Mouse (Mus musculus) hindbrain, embryonic 15.5 days (tissue): ENCODE measurements around the gene Selenom. TPM values are rescaled to one million over a fixed set of nuclear protein-coding genes. Genes with fewer than 3 reads are reported as not detected.

Experiments
- ATAC-seq: fragments of 200-750 bp; cut with Nextera tagmentation; 2 replicates; pipeline ENCODE4 v1.8.0; 2017; ENCODE audit warnings: low read depth, moderate number of reproducible peaks, moderate TSS enrichment; ENCODE audit not compliant: low FRiP score
- H3K27ac ChIP-seq: fragments of 300-500 bp; sonication (generic); replicated peaks from 2 replicates; pipeline ENCODE4 v1.5.1; 2015; ENCODE audit warnings: mild to moderate bottlenecking, inconsistent platforms
- H3K27me3 ChIP-seq: fragments of 300-500 bp; sonication (generic); 2 replicates; pipeline ENCODE4 v1.6.1; 2015; ENCODE audit warnings: control low read depth, inconsistent platforms
- H3K36me3 ChIP-seq: fragments of 300-500 bp; sonication (generic); 2 replicates; pipeline ENCODE4 v1.6.1; 2015; ENCODE audit warnings: control low read depth, inconsistent platforms
- H3K4me1 ChIP-seq: fragments of 300-500 bp; sonication (generic); replicated peaks from 2 replicates; pipeline ENCODE4 v1.6.1; 2015; ENCODE audit warnings: control low read depth, inconsistent platforms
- H3K4me2 ChIP-seq: fragments of 300-500 bp; sonication (generic); 2 replicates; pipeline ENCODE4 v1.6.1; 2015; ENCODE audit warnings: moderate library complexity, mild to moderate bottlenecking, inconsistent platforms
- H3K4me3 ChIP-seq: fragments of 300-500 bp; sonication (generic); 2 replicates; pipeline ENCODE4 v1.5.1; 2015; ENCODE audit warnings: mild to moderate bottlenecking, inconsistent platforms
- H3K9ac ChIP-seq: fragments of 300-500 bp; sonication (generic); 2 replicates; pipeline ENCODE4 v1.6.1; 2015; ENCODE audit warnings: inconsistent platforms
- H3K9me3 ChIP-seq: fragments of 300-500 bp; sonication (generic); 2 replicates; pipeline ENCODE4 v1.6.1; 2016; ENCODE audit warnings: control low read depth, inconsistent platforms
- WGBS: fragments of 180-500 bp; shearing (Covaris S2); methylation state at CpG from one replicate; pipeline ENCODE4 v1.1.7; 2015; 5-methylcytosine and 5-hydroxymethylcytosine counted together
- polyA plus RNA-seq: library from polyadenylated mRNA; unstranded; fragments of >200 nt; fragmentation: Nextera tagmentation; extraction: Ambion mirVana; gene quantifications from 2 replicates; pipeline ENCODE4 v1.2.1, GENCODE M21; 2015

Gene Selenom
- polyA plus RNA-seq, 1 experiment from 2014 or later, result 139 TPM

DNA sequence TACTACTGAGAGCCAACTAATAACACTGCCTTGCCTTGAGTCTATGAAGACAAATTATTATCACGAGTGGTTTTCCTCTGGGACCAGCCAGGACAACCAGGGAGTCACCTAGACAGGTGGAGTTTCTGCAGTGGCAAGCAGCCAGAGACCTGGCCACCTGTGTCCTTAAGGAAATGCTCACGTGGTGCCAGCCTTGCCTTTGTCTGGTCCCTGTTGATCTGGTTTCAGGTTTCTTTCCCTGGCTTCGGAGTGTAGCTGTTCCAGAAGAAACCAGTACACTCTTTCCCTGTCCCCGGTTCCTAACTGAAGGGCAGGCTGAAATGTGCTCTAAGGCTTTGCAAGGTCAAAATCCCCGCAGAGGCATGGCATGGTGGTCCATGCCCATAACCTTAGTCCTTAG, 17.7 kb upstream of the Selenom start:
- Histone ChIP-seq H3K4me2 (no peak overlapping the region), H3K36me3 (no peaks in the 10 kb centered on the region), H3K27ac (no peak overlapping the region), H3K9ac (no peak overlapping the region), H3K4me1 (no peaks in the 10 kb centered on the region), H3K4me3 (no peak overlapping the region), H3K9me3 (no peaks in the 10 kb centered on the region), H3K27me3 (no peaks in the 10 kb centered on the region)
- WGBS, result 66% methylated on average over 5 of the region's 5 CpGs
- no peak for ATAC-seq

DNA sequence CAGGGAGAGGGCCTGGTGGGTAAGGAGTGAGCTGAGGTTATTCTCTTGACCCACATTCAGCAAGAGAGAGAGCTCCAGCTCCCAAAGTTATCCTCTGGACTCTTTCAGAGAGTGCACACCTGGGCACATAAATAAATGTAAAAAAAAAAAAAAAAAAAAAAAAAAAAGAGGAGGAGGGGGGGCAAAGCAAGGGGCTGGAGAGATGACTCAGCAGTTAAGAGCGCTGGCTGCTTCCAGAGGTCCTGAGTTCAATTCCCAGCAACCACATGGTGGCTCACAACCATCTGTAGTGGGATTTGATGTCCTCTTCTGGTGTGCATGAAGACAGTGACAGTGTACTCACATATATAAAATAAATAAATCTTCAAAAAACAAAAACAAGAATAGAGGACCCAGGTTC, 17.2 kb upstream of the Selenom start:
- WGBS, result 95% methylated on average over 1 of the region's 1 CpGs

DNA sequence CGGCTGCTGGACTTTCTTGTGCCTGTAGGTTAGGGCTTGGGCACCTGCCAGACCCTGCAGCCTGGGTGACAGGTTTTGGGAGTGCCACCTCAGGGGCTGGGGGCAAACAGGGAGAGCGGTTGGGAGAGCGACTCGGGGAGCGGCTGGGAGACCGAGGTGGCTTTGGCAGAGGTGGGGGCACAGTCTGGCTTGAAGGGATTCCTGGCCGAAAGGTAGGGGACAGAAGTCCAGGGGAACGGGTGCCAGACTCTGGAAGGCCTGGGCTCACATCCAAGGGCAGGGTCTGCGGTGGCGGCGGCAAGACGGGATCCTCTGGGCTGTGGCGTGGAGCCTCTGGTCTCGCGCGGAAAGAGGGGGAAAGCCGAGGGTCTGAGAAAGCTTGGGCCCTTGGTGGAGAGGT, 12.4 kb upstream of the Selenom start:
- Histone ChIP-seq H3K27me3 (no peaks in the 10 kb centered on the region), H3K4me2 (no peak overlapping the region), H3K36me3 (no peaks in the 10 kb centered on the region), H3K4me3 (no peak overlapping the region), H3K9ac (no peak overlapping the region), H3K4me1 (peaks cover 13% of the 10 kb centered on the region), H3K27ac (no peak overlapping the region), H3K9me3 (no peaks in the 10 kb centered on the region)
- 77% methylated on average over 17 of the region's 17 CpGs for WGBS
- ATAC-seq, result no peak

More for the DNA sequence above, 17.2 kb upstream of the Selenom start:
- no peaks in the 10 kb centered on the region for H3K9me3 ChIP-seq
- no peak overlapping the region for H3K4me3 ChIP-seq
- ATAC-seq, result no peak
- no peak overlapping the region for H3K9ac ChIP-seq
- no peaks in the 10 kb centered on the region for H3K4me1 ChIP-seq
- H3K27me3 ChIP-seq, result no peaks in the 10 kb centered on the region
- H3K27ac ChIP-seq, result no peak overlapping the region
- no peak overlapping the region for H3K4me2 ChIP-seq
- no peaks in the 10 kb centered on the region for H3K36me3 ChIP-seq

DNA sequence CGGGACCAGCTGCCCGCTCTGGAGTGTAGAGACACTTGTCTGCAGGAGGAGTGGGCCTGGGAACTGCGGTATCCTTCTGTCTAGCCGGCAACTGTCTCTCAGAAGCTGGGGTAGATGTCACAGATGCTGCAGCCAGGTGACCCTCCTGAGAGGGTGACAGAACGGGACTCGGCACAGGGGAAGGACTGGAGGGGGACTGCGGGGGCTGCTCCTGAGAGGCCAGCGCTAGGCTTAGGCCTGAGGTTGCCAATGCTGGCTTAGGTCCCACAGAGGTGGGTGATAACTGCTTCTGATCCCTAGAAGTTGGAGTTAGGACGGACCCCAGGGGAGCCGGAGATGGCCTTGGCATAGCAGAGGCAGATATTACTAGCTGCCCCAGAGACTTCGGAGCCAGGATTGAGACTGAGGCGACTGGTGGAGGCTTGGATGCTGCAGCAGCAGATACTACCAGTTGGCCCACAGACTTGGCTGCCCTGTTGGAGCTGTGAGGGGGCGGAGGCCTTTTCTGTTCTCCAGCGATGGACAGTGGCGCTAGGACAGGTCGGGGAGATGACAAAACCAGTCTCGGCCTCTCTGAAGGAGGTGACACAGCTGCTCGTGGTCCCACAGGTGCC, 11.9 kb upstream of the Selenom start:
- no peak overlapping the region for H3K4me3 ChIP-seq
- H3K27me3 ChIP-seq, result no peaks in the 10 kb centered on the region
- no peaks in the 10 kb centered on the region for H3K9me3 ChIP-seq
- no peak overlapping the region for H3K27ac ChIP-seq
- peaks cover 13% of the 10 kb centered on the region for H3K4me1 ChIP-seq
- no peaks in the 10 kb centered on the region for H3K36me3 ChIP-seq
- ATAC-seq, result no peak
- no peak overlapping the region for H3K4me2 ChIP-seq
- no peak overlapping the region for H3K9ac ChIP-seq
- 84% methylated on average over 18 of the region's 18 CpGs for WGBS

DNA sequence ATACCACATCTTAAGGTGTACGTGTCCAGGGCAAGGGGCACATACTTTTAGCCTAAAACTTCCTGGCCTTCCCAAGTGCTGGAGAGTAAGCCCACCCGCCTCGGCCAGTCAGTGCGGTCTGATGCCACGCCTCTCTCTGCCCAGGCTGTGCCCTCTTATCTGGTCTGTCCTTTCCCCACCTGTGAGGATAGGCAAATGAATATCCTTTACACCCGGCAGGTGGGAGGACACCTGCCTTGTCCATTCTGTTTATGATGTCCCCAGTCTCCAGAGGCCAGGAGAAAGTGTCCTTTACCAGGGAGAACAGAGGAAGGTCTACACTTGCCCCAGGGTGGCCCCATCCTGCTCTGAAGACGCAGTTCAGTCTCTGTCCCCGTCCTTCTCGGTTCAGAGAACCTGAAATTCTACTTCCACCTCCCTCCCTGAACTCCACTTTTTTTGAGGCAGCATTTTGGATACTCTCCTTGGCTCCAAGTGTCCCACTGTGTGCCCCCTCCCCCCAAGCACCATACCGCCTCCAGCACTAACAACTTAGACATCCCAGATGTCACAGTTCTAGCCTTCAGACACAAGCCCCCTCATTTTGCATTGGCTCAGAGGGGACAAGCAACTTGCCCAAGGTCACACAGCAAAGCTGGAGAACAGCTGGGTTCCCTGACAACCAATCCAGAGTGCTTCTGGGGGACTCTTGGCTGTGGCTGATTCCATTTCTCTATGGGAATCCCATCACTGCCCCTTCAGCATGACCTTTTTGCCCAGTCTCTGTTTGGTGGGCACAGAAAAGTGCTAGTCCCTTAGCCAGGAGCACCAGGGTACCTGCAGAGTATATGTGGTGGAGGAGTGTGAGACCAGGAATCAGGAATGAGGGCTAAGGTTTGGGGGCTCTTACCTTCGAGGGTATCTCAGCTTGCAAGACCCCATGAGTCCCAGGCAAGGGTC, 10.5 kb upstream of the Selenom start:
- Histone ChIP-seq H3K4me3 (peak overlapping the region; percentile 44), H3K4me2 (peak overlapping the region; percentile 54), H3K9ac (peak overlapping the region; percentile 60), H3K4me1 (peaks cover 13% of the 10 kb centered on the region), H3K9me3 (no peaks in the 10 kb centered on the region), H3K27ac (no peak overlapping the region), H3K36me3 (no peaks in the 10 kb centered on the region), H3K27me3 (no peaks in the 10 kb centered on the region)
- 67% methylated on average over 11 of the region's 11 CpGs for WGBS
- no peak for ATAC-seq

DNA sequence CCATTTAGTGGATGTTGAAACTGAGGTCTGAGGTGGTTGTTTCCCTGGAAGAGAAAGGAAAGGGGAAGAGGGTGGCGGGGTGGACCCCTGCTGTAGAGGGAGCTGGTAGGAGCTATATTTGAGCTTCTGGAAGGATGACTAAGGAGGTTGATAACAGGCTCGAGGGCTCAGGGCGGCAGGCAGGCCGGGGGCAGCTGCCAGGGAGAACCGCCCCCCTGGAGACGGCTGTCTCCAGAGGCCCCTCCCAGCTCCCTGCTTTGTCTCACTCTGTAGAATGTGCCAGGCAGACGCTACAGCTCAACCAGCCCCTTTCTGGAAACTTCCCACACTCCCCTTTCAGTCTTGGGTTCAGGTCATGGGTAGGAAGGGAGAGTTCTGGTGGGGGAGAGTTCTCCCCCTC, 6.3 kb upstream of the Selenom start:
- Histone ChIP-seq H3K27ac (no peak overlapping the region), H3K4me2 (no peak overlapping the region), H3K9me3 (no peaks in the 10 kb centered on the region), H3K36me3 (no peaks in the 10 kb centered on the region), H3K4me1 (peaks cover 13% of the 10 kb centered on the region), H3K4me3 (no peak overlapping the region), H3K27me3 (no peaks in the 10 kb centered on the region), H3K9ac (no peak overlapping the region)
- WGBS, result 54% methylated on average over 7 of the region's 7 CpGs
- ATAC-seq, result no peak

DNA sequence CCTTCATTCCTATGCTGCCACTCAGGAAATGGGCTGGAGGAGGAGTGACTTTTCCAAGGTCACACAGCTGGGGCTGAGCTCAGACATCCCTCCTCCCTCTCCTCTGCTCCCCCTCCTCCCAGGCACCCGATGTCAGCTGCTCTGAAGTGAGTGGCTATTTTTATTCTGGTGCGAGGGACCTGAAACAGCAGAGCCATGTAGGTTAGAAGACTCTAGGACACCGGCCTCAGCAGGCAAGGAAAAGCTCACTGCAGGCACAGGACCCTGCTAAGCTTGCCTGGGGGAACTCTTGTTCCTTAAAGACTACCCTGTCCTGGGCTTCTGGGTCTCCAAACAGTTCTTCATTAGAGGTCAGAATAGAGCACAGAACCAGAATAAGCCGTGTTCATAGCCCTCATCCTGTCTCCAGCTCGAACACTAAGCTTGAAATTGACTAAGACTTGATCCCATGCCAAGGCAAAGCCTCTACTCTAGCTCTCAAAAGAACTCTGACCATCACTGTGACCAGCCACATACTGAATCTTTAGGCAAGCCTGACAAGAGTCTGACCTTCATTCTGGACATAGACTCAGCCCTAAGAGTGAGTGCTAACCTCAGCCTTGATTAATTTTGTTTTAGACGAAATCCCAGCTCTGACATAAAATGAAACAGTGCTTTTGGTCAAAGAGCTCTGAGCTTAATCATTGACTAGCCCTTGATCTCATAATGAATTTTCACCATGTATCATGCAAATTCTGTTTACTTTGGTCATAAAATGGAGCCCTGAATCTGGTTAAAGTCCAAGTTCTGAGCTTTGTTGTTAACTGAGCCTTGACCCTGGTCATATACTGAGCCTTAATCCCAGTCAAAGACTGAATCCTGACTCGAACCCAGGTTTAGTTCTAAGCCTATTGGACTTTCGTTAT, 5.1 kb upstream of the Selenom start:
- peaks cover 11% of the 10 kb centered on the region for H3K4me1 ChIP-seq
- no peak for ATAC-seq
- H3K9ac ChIP-seq, result no peak overlapping the region
- no peak overlapping the region for H3K4me2 ChIP-seq
- no peak overlapping the region for H3K27ac ChIP-seq
- no peaks in the 10 kb centered on the region for H3K27me3 ChIP-seq
- 80% methylated on average over 8 of the region's 8 CpGs for WGBS
- H3K4me3 ChIP-seq, result no peak overlapping the region
- no peaks in the 10 kb centered on the region for H3K36me3 ChIP-seq
- H3K9me3 ChIP-seq, result no peaks in the 10 kb centered on the region

DNA sequence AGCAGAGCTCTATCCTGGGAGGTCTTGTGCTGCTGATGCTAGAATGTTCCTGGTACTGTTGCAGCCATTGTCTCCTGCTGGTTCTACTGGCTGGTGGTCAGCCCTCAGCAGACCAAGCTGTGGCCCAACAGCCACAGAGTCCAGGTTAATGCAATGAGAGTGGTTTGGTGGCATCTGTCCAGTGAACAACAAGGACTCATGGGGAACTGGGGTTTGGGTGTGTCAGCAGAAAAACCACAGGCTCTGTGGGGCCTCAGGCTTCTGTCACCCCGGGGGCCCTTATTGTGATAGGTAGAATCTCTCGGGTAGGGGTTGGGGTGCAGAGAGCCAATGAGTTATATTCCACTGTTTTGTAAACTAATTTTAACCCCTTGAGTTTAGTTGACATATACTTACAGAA, 4.2 kb upstream of the Selenom start:
- H3K4me1 ChIP-seq, result peaks cover 14% of the 10 kb centered on the region
- ATAC-seq, result no peak
- H3K4me3 ChIP-seq, result no peak overlapping the region
- no peak overlapping the region for H3K9ac ChIP-seq
- no peaks in the 10 kb centered on the region for H3K27me3 ChIP-seq
- H3K27ac ChIP-seq, result no peak overlapping the region
- H3K9me3 ChIP-seq, result no peaks in the 10 kb centered on the region
- no peak overlapping the region for H3K4me2 ChIP-seq
- no peaks in the 10 kb centered on the region for H3K36me3 ChIP-seq
- WGBS, result 93% methylated on average over 2 of the region's 2 CpGs

DNA sequence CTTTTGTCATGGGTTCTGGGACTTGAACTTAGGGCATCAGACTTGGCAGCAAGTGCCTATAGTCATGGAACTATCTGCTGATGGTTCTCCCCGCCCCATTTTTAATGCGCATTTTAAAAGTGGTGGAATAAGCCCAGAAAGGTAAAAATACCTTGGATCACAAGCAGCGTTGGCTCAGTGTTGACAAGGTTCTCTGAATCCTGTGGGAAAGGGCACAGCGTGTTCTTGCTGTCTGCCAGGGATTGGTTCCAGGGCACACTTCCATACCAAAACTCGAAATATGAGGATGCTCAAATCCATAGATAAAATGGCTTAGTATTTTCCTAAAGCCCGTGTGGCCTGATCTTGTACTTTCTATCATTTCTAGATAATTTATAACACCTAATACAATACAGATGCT, 1.2 kb upstream of the Selenom start:
- H3K27me3 ChIP-seq, result 0 out of 2 replicates have a peak, but pooled peaks cover 10% of the 10 kb centered on the region
- no peaks in the 10 kb centered on the region for H3K9me3 ChIP-seq
- no peak overlapping the region for H3K27ac ChIP-seq
- H3K4me2 ChIP-seq, result no peak overlapping the region
- peaks cover 39% of the 10 kb centered on the region for H3K4me1 ChIP-seq
- H3K4me3 ChIP-seq, result no peak overlapping the region
- 90% methylated on average over 6 of the region's 6 CpGs for WGBS
- H3K36me3 ChIP-seq, result no peaks in the 10 kb centered on the region
- H3K9ac ChIP-seq, result no peak overlapping the region
- ATAC-seq, result no peak

DNA sequence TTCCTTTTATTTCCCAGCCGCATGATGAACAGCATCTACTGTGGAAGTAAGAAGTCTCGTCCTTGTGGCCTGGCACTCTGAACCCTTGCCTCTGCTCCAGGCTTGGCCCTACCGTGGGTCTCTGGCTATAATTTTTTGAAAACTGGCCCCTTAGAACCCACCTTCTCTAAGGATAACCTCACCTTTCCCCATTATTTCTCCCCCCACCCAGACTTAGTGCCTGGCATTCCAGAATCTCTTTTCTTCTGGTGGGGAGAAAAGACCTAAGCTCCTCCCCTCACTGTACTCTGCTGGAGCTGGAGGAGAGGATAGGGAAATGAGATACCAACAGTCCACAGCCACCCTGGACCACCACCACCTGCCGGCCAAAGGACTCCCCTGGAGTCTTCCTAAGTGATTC, 732 bp downstream of the Selenom start:
- H3K9ac ChIP-seq, result peak overlapping the region; percentile 58
- WGBS, result 5% methylated on average over 4 of the region's 4 CpGs
- H3K9me3 ChIP-seq, result no peaks in the 10 kb centered on the region
- peak; percentile 24; the same call in 1 of the 2 replicates for ATAC-seq
- no peaks in the 10 kb centered on the region for H3K36me3 ChIP-seq
- H3K27me3 ChIP-seq, result 0 out of 2 replicates have a peak, but pooled peaks cover 10% of the 10 kb centered on the region
- peak overlapping the region; percentile 55 for H3K4me3 ChIP-seq
- peak overlapping the region; percentile 61 for H3K27ac ChIP-seq
- peaks cover 39% of the 10 kb centered on the region for H3K4me1 ChIP-seq
- H3K4me2 ChIP-seq, result peak overlapping the region; percentile 60

DNA sequence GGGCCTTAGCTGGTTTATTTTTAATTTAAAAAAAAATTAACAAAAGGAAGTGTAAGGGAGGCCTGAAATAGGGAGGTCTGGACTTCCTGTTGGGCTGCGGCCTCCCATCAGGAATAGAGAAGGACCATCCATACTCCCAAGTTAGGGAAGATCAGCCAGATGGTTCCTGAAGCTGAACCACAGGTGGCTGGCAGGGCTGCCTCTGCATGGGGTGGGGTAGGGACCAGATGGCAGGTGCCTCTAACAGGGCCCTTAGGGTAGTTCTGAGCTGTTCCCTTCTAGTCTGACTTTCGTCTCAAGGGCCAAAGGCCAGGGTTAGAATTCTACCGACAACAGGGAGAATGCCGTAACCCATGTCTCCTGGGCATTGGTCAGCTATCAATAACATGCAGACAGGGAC, 1.2 kb downstream of the Selenom start:
- Histone ChIP-seq H3K9me3 (no peaks in the 10 kb centered on the region), H3K4me3 (peak overlapping the region; percentile 55), H3K4me1 (peaks cover 39% of the 10 kb centered on the region), H3K4me2 (peak overlapping the region; percentile 60), H3K36me3 (no peaks in the 10 kb centered on the region), H3K27me3 (0 out of 2 replicates have a peak, but pooled peaks cover 10% of the 10 kb centered on the region), H3K9ac (no peak overlapping the region), H3K27ac (no peak overlapping the region)
- 62% methylated on average over 4 of the region's 4 CpGs for whole genome bisulfite sequencing
- no peak for ATAC-seq
